Mouse (Mus musculus) testis, adult 2 months (tissue): ENCODE data around the gene Skp2. TPM values are rescaled to one million over a fixed set of nuclear protein-coding genes. Genes with fewer than 3 reads are reported as not detected.

Source experiments
- H3K27ac ChIP-seq: fragments of 200-500 bp; 2 replicates; pipeline ENCODE4 v1.5.1; 2012; ENCODE audit warnings: low read depth, low read length; ENCODE audit not compliant: control insufficient read depth, insufficient read depth
- H3K27me3 ChIP-seq: fragments of 200-500 bp; 2 replicates; pipeline ENCODE4 v1.6.1; 2012; ENCODE audit warnings: mild to moderate bottlenecking, low read length, moderate library complexity; ENCODE audit not compliant: control insufficient read depth, insufficient read depth
- H3K36me3 ChIP-seq: fragments of 200-500 bp; 2 replicates; pipeline ENCODE4 v1.6.1; 2012; ENCODE audit warnings: mild to moderate bottlenecking, low read length; ENCODE audit not compliant: control insufficient read depth, insufficient read depth
- H3K4me1 ChIP-seq: fragments of 200-500 bp; 2 replicates; pipeline ENCODE4 v1.6.1; 2012; ENCODE audit warnings: low read length; ENCODE audit not compliant: control insufficient read depth, insufficient read depth
- H3K4me3 ChIP-seq: fragments of 200-500 bp; 2 replicates; pipeline ENCODE4 v1.5.1; 2012; ENCODE audit warnings: low read depth, mild to moderate bottlenecking, low read length, moderate library complexity, mixed read lengths; ENCODE audit not compliant: control insufficient read depth
- CTCF ChIP-seq: fragments of 200-500 bp; IDR thresholded peaks from 2 replicates; pipeline ENCODE4 v1.5.1; 2012; ENCODE audit warnings: low read depth, mild to moderate bottlenecking, inconsistent platforms, low read length, moderate library complexity; ENCODE audit not compliant: control insufficient read depth, insufficient read depth, insufficient replicate concordance
- POLR2A ChIP-seq: fragments of 200-500 bp; IDR thresholded peaks from 2 replicates; pipeline ENCODE4 v1.6.1; 2012; ENCODE audit warnings: low read depth, mild to moderate bottlenecking, inconsistent platforms, low read length, moderate library complexity; ENCODE audit not compliant: control insufficient read depth
- polyA plus RNA-seq: library from polyadenylated mRNA; depleted of rRNA; stranded (reverse); fragments of >200 nt; gene quantifications from 2 replicates; pipeline ENCODE4 v1.2.3, GENCODE M21; 2012

Skp2 gene
- polyA plus RNA-seq, 1 experiment: 149 TPM

- TF ChIP-seq CTCF (no peak), POLR2A (no peak)
- no peaks in the 10 kb centered on the region for H3K36me3 ChIP-seq
Measured at GRCm38 (mm10) chr15:9127051-9127791, 28.0 kb downstream of the Skp2 start.

GRCm38 (mm10) chr15:9124856-9125255 is 30.4 kb downstream of the Skp2 start:
- H3K27me3 ChIP-seq: no peaks in the 10 kb centered on the region
- H3K4me3 ChIP-seq: no peak overlapping the region
- TF ChIP-seq CTCF (no peak), POLR2A (no peak)
- no peak overlapping the region for H3K27ac ChIP-seq
- H3K4me1 ChIP-seq: no peaks in the 10 kb centered on the region
- no peaks in the 10 kb centered on the region for H3K36me3 ChIP-seq

More at GRCm38 (mm10) chr15:9127051-9127791, 28.0 kb downstream of the Skp2 start:
- Histone ChIP-seq H3K4me3 (no peak overlapping the region), H3K4me1 (no peaks in the 10 kb centered on the region), H3K27me3 (no peaks in the 10 kb centered on the region), H3K27ac (no peak overlapping the region)

GRCm38 (mm10) chr15:9122989-9123388 is 32.2 kb downstream of the Skp2 start:
- TF ChIP-seq POLR2A: no peak
- TF ChIP-seq CTCF: no peak
- no peak overlapping the region for H3K27ac ChIP-seq
- H3K36me3 ChIP-seq: no peaks in the 10 kb centered on the region

GRCm38 (mm10) chr15:9120081-9120480 is 35.1 kb downstream of the Skp2 start:
- no peaks in the 10 kb centered on the region for H3K36me3 ChIP-seq
- no peak overlapping the region for H3K27ac ChIP-seq

More at GRCm38 (mm10) chr15:9122989-9123388, 32.2 kb downstream of the Skp2 start:
- Histone ChIP-seq H3K4me1 (no peaks in the 10 kb centered on the region; the same call in 1 of the 2 replicates), H3K27me3 (no peaks in the 10 kb centered on the region), H3K4me3 (no peak overlapping the region)

GRCm38 (mm10) chr15:9118852-9119251 is 36.4 kb downstream of the Skp2 start:
- Histone ChIP-seq H3K4me1 (no peaks in the 10 kb centered on the region; the same call in 1 of the 2 replicates), H3K4me3 (no peak overlapping the region; the same call in 1 of the 2 replicates), H3K27me3 (no peaks in the 10 kb centered on the region), H3K36me3 (no peaks in the 10 kb centered on the region), H3K27ac (no peak overlapping the region)
- no peak for TF ChIP-seq CTCF
- TF ChIP-seq POLR2A: no peak

More at GRCm38 (mm10) chr15:9120081-9120480, 35.1 kb downstream of the Skp2 start:
- Histone ChIP-seq H3K4me3 (no peak overlapping the region), H3K27me3 (no peaks in the 10 kb centered on the region), H3K4me1 (no peaks in the 10 kb centered on the region; the same call in 1 of the 2 replicates)
- TF ChIP-seq CTCF (peak; percentile 90; the same call in 1 of the 2 replicates), POLR2A (no peak)

- no peaks in the 10 kb centered on the region for H3K27me3 ChIP-seq
- H3K36me3 ChIP-seq: no peaks in the 10 kb centered on the region
- TF ChIP-seq CTCF: no peak
- no peak for TF ChIP-seq POLR2A
Measured at GRCm38 (mm10) chr15:9114599-9114998, 40.6 kb downstream of the Skp2 start.

GRCm38 (mm10) chr15:9114131-9114530 is 41.1 kb downstream of the Skp2 start:
- no peaks in the 10 kb centered on the region; the same call in 1 of the 2 replicates for H3K4me1 ChIP-seq
- no peak overlapping the region for H3K4me3 ChIP-seq
- no peaks in the 10 kb centered on the region for H3K36me3 ChIP-seq
- H3K27ac ChIP-seq: no peak overlapping the region
- TF ChIP-seq POLR2A (no peak), CTCF (no peak)
- no peaks in the 10 kb centered on the region for H3K27me3 ChIP-seq

More at GRCm38 (mm10) chr15:9114599-9114998, 40.6 kb downstream of the Skp2 start:
- Histone ChIP-seq H3K27ac (no peak overlapping the region), H3K4me1 (no peaks in the 10 kb centered on the region; the same call in 1 of the 2 replicates), H3K4me3 (no peak overlapping the region)
